Mouse (Mus musculus) urinary bladder, postnatal 36 days (tissue): ENCODE measurements around the gene Ncoa6.
A peak's percentile ranks its signal among the peaks of the same experiment; 100 is the strongest.
"Not testable (repeated sequence)": the region's sequence is repeated elsewhere in the genome, so short reads cannot be mapped to it uniquely, and the experiment has no call there.

Experiments used
- DNase-seq, 2 experiments: peaks; one replicate each; pipeline ENCODE4 v3.0.0; 2022; ENCODE audit warnings: low spot score in 2 of 2, mixed read lengths in 1 of 2

Gene Ncoa6

GRCm38 (mm10) chr2:155473570-155474088 is at the start of gene Ncoa6:
TSS of gene Ncoa6 (minus strand) at chr2:155473894.
- DNase-seq = peak; percentile 37 to 57

GRCm38 (mm10) chr2:155518531-155519270 is 45.0 kb upstream of the Ncoa6 start:
- DNase-seq = no peak

DNA sequence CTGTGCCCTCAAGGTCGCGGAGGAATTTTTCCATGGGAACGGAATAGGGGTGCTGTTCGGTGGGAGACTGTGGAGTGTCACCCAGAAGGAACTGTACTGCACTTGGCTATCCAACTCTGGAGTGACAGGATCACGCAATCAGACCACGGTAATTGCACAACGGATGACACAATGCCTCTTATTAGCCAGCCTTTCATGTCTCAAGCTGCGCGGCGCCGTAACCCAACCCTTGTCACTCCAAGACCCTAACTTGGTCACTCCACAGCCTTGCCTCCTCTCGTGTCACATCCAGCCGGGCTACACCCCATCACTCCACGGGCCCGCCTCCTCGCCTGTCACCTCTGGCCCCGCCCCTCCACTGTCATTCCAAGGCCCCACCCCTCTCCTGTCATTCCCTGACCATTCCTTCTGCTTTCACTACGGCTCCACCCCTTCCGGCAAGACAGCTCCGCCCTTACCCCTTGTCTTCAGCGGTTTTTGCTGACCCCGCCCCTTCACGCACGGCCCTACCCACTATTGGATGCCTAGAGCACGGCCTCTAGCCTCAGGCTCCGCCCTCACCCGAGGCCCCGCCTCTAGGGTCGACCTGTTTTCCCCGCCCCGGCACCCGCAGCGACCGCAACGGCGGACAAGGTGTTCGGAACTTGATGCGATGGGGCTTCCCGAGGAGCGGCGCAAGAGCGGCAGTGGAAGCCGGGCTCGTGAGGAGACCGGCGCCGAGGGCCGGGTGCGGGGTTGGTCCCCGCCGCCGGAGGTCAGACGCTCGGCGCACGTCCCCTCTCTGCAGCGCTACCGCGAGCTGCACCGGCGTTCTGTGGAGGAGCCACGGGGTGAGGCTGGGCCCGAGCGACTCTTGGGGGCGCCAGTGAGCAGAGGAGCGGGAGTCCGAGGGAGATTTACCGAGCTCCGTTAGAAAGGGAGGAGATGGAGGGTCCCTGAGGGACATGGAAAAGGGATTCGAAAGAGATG is 44.0 kb upstream of the Ncoa6 start, which contains the start of the genes Acss2 and Ggt7:
Acss2 (plus strand) TSS at position 494 of the 969 bp plus-strand sequence.
Ggt7 (minus strand) TSS at position 783 of the 969 bp plus-strand sequence.
- peak; percentile 99 for DNase-seq

- peak; percentile 61 to 64 for DNase-seq
Measured at GRCm38 (mm10) chr2:155515941-155516340, 42.2 kb upstream of the Ncoa6 start.

DNA sequence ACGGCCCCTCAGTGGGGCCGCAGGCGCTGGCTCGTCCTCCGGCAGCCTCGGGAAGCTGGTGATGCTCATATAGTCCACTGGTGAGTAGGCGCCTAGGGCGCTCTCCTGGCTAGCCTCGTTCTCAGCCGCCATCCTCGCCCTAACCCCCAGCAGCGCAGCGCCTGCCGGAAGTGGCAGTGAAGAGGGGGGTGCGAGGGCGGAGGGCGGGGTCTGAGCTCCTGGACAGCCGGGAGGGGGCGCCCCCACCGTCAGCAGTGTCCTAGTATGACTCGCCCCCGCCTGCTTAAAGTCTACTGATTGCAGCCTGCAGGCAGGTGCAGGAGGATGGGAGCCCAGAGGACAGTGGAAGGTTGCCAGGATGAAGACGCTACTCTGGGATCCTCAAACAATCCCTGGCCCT is 41.0 kb upstream of the Ncoa6 start:
- DNase-seq = peak in 1 of 2 experiments; percentile 56

- no peak for DNase-seq
Measured at GRCm38 (mm10) chr2:155513543-155513942, 39.8 kb upstream of the Ncoa6 start.

GRCm38 (mm10) chr2:155512479-155512878 is 38.8 kb upstream of the Ncoa6 start:
- peak; percentile 39 to 47 for DNase-seq

GRCm38 (mm10) chr2:155507721-155508470 is 34.2 kb upstream of the Ncoa6 start:
- no peak for DNase-seq

- DNase-seq = no peak
Measured at GRCm38 (mm10) chr2:155505811-155506210, 32.1 kb upstream of the Ncoa6 start.

DNA sequence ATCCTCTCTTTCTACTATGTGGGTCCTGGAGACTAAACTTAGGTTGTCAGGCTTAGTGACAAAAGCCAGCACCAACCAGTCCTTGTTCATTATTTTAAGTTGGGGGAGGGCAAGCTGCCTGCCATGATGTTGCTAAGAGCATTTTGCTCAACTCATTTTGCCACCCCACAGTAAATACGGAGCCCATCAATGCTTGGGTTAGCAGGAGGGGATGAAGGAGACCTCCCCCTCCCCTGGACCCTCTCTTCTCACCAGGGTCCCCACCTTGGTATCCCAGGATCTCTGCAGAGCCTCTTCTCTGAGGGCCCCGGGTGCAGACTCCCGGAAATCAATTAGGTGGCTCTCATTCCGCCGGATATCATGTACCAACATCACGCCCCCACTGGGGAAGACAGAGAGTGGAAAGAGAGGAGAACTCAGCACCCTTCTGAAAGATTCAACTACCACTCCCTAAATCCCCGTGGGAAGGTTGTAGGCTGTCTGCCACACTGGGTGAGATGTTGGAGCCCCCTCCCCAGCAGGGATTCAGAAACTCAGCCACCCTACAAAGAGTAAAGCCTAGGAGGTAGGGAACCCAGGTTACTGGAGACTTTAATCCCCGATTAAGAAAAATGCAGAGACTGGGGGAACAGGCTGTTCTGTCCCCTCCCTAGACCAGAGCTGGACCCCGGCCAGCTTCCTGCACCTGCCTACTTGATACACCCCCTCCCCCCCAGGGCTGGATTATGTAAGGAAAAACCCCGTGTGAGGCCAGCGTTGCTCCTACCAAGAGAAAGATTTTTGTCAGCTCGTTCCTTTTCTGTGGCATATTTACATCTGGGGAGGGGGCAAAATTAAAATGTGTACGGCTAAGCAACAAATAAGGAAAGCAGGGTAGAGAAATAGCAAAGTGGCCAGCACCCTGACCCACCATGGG is 31.0 kb upstream of the Ncoa6 start:
- no peak for DNase-seq

DNA sequence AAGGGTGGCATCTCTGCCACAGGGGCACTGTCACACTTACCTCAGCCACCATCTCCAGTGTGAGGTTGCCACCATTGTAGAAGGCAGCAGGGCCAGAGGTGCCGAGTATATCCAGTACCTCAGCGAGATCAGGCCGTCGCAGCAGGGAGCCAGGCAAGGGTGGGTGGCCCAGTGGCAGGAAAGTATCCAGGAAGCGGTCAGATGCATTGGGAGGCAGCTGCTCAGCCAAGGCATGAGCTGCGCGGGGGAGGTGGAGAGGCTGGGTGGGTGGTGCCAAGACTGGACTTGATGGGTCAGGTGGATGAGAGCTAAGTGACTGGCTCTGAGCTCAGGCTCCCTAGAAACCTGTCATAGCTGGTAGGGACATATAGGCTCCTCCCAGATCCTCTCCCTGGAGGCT is 28.9 kb upstream of the Ncoa6 start:
- no peak for DNase-seq

- no peak for DNase-seq
Measured at GRCm38 (mm10) chr2:155490998-155491397, 17.3 kb upstream of the Ncoa6 start.

- peak in 1 of 2 experiments; percentile 41 for DNase-seq
Measured at GRCm38 (mm10) chr2:155482021-155482420, 8.3 kb upstream of the Ncoa6 start.

- DNase-seq = peak; percentile 38 to 39
Measured at GRCm38 (mm10) chr2:155472671-155473569, 774 bp downstream of the Ncoa6 start.

DNA sequence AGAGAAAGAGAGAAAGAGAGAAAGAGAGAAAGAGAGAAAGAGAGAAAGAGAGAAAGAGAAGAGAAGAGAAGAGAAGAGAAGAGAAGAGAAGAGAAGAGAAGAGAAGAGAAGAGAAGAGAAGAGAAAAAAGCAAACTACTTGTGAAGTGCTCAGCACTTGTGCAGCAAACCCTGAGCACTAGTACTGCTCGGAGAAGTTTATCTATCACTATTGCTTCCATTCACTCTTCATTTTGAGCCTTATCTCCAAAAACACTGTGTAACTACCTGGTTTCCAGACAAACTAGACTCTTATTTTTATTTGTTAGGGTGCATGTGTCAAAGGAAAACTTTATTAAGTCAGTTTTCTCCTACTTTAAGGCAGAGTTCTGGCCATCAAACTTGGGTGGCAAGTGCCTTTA is 6.8 kb downstream of the Ncoa6 start:
- no peak for DNase-seq

- no peak for DNase-seq
Measured at GRCm38 (mm10) chr2:155453591-155453990, 20.1 kb downstream of the Ncoa6 start.

DNA sequence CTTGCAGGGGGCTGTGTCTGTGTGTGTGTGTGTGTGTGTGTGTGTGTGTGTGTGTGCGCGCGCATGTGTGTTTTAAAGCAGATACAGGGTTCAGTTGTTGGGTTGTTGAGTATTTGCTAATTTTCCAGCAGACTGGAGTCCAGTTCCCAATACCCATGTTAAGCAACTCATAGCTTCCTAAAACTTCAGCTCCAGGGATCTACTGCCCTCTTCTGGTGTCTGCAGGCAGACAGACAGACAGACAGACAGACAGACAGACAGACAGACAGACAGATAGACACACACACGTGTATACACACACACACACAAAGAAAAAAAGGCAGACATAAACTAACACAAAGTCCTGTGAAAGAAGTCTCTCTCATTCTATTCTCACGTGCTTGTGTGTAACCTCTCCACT is 22.4 kb downstream of the Ncoa6 start:
- no peak for DNase-seq

DNA sequence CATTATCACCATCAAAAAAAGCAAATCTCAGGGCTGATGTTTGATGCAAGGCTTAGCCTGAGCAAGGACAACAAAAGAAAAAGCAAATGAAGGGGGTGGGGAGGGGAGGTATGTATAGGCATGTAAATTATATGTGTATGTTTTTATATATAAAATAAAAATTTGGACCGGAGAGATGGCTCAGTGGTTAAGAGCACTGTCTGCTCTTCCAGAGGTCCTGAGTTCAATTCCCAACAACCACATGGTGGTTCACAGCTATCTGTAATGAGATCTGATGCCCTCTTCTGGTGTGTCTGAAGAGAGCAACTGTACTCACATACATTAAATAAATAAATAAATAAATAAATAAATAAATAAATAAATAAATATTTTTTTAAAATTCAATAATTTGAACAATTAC is 25.8 kb downstream of the Ncoa6 start:
- not testable (repeated sequence) for DNase-seq

GRCm38 (mm10) chr2:155443446-155443845 is 30.2 kb downstream of the Ncoa6 start:
- no peak for DNase-seq
